Mouse (Mus musculus) leukemia stem cell, adult 10-12 weeks (primary cell): ENCODE data around the gene Edaradd. TPM values are rescaled to one million over a fixed set of nuclear protein-coding genes. Genes with fewer than 3 reads are reported as not detected.

Source experiments
- polyA plus RNA-seq: library from polyadenylated mRNA; stranded (reverse); fragments of >175 nt; gene quantifications from 2 replicates; pipeline ENCODE4 v1.2.3, GENCODE M21; 2012; ENCODE audit warnings: low replicate concordance

Edaradd gene
- polyA plus RNA-seq: 0.15 and 0.24 TPM in 2 replicates

DNA sequence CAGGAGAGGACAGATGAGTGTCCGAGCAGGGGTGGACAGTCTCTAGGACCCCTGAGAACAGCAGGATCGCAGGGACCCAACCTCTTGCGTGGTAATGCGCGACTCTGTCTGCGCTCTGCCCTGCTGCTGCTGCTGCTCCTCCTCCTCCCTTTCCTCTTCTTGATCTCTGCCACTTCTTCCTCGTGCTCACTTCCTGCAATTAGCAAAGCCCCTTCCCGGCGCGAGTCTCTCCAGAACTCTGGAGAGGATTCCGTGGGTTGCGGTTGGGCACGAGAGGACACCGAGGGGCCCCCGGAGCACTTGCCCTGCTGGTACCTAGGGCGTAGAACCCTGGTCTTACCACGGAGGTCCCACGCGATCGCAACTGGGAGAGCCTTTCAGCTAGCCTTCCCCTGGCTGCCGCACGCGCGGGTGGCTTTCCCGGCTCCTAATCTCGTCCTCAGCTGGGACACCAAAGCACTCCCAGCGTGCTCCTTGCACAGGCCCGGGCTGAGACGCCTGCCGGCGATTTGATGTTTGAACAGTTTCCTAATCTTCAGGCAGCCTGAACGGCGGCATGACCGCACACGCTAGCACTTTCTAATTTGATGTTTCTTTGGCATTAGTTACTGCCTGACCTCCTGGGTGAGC lies at the start of gene Edaradd:
Gene Edaradd (minus strand): TSS at position 484 of the 630 bp plus-strand sequence.

DNA sequence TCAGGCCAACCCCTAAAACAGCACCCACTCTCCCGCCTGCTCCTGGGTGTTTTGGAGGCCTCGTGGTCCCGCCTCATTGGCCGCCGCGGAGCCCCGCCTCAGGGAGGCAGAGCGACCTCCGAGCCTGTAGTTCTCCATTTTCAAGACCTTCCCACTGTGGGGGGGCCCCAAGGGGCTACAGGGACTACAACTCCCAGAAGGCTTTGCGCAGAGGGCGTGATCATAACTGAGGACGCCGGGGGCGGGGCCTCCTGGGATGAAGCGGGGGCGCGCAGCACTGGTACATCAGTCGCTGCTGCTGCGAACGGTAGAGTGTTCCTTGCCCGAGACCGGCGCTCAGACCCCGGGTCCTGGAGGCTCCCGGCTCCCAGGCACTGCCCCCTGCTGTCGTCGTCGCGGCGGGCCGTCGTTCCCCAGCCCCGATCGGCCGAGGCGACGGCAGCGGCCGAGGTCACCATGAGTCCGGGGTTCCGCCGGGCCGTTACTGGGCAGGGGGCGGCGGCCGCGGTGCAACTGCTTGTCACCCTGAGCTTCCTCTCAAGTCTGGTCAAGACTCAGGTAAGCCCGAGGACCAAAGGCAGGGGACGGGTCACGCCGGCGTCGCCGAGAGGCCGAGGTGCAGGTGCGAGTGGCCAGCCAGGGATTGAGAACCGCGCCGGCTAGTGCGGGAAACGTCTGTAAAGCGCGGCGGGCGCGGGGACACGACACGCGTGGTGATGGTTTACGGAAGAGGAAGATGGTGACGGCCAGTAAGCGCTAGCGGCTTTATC lies 45.6 kb upstream of the Edaradd start, which contains the start of gene Ero1lb:
Gene Ero1lb (plus strand): TSS at position 254 of the 770 bp plus-strand sequence.

DNA sequence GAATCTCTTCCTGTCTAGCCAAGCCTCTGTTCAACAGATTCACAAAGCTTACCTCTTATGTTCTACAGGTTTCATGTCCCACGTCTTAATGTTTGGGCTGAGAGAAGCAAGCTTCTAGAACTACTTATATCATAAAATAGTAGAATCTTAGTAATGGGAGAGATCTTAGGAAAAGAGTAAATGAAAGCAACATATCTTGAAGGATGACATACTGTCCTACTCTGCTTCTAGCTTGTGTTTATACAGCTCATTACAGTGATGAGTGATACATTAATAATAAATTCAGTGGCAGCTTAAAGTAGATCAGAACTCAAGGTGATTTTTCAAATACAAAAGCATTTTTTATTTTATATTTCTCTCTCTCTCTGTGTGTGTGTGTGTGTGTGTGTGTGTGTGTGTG lies 55.4 kb downstream of the Edaradd start, which contains the start of gene Lgals8:
Gene Lgals8 (minus strand): TSS at position 101 of the 400 bp plus-strand sequence.

Other genes starting within 250 kb of the Edaradd start
- 0.46 TPM in 1 of 2 replicates, not detected in the other for gene Actn2, start 179.7 kb downstream of the Edaradd start, polyA plus RNA-seq
- gene Heatr1, start 125.4 kb downstream of the Edaradd start, polyA plus RNA-seq: 4.5 and 29.8 TPM in 2 replicates
- gene Lgals8, start 55.5 kb downstream of the Edaradd start, polyA plus RNA-seq: 1.8 and 1.9 TPM in 2 replicates
- gene Ero1lb, start 45.4 kb upstream of the Edaradd start, polyA plus RNA-seq: 5.1 and 5.9 TPM in 2 replicates